Mouse (Mus musculus): ENCODE measurements around the gene Pigq.

DNA sequence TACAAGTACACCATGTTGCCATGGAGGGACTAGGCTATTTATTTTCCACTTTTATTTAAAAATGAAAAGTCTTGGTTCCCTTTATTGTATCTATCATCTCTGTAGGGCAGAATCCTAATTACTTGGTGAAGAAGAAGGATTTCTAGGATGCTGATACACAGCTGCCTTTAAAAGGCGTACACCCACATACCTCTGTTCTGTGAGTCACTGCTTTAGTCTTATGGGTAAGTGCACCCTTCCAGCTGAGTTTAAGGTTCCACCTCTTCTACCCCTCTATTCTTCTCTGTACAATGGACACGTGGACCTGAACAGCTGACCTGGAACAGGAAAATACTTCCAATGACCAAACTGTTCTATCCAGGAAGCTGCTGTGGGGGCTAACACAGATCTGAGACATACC is 37.1 kb downstream of the Pigq start:
- TF ChIP-seq CTCF (IDR thresholded peaks at IDR 0.05; ENCODE audit: low read depth, low read length): no peak
- no peak for TF ChIP-seq GATA1 (IDR thresholded peaks at IDR 0.05; ENCODE audit: borderline replicate concordance, low read length)
- TF ChIP-seq POLR2AphosphoS5 (IDR thresholded peaks at IDR 0.05; ENCODE audit: insufficient replicate concordance, low read depth, low read length): no peak
- no peak for TF ChIP-seq TAL1 (conservative IDR thresholded peaks at IDR 0.05; ENCODE audit: low read depth, low read length)
